In the genomic region with DNA sequence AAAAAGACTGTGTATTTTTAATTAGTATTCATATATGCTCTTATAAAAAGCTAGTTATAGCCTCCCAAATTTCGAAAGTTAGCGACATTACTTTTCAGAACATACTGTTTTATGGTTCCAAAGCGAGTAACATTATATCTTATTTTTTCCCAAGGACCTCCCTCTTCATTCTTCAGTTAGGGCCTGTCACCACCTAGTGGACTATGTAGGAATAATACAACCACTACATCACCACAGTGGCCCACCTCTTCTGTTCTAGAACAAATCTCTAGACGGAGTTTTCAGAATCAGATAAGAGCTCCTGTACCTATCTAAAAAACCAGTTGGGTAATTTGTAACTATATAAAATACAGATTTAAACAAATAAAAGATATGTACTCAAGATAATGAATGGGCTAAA, we compare ENCODE assay signal across 8 mouse cellular contexts.
A peak's percentile ranks its signal among the peaks of the same experiment; 100 is the strongest.
DNase-seq lines count a peak whose midpoint lies in the region; ATAC-seq and TF ChIP-seq lines count a peak whose summit lies in the region.

No protein-coding gene starts in this region.

- peaks cover 2% of the 10 kb centered on the region; the same call in 1 of the 2 replicates for H3K36me3 ChIP-seq in embryonic facial prominence, embryonic 11.5 days (replicated peaks; ENCODE audit: control insufficient read depth, insufficient read depth, low read depth, low read length)
- H3K36me3 ChIP-seq in embryonic facial prominence, embryonic 10.5 days (replicated peaks), result peaks cover 79% of the 10 kb centered on the region
- peaks cover 44% of the 10 kb centered on the region for H3K36me3 ChIP-seq in limb, embryonic 14.5 days (ENCODE audit: control insufficient read depth, insufficient read depth, low read length)
- peaks cover 79% of the 10 kb centered on the region for H3K36me3 ChIP-seq in limb, embryonic 10.5 days
- no peaks in the 10 kb centered on the region for H3K36me3 ChIP-seq in forebrain, embryonic 16.5 days (ENCODE audit: control insufficient read depth, insufficient read depth)

- DNase-seq in embryonic facial prominence, embryonic 11.5 days (ENCODE audit: low spot score), result peak; percentile 58
- no peak for DNase-seq in embryonic facial prominence, embryonic 10.5 days (ENCODE audit: low spot score)
- peak; percentile 56 for DNase-seq in limb, embryonic 14.5 days (ENCODE audit: low spot score)
- DNase-seq in limb, embryonic 10.5 days (ENCODE audit: low spot score), result no peak
- peak; percentile 7 for DNase-seq in MEL-GATA-1-ER (ENCODE audit: extremely low read depth, low read depth)
- peak; percentile 61 for DNase-seq in lung, postnatal 36 days
- no peak for DNase-seq in urinary bladder, adult 2 months (ENCODE audit: low spot score)

- H3K9me3 ChIP-seq in embryonic facial prominence, embryonic 11.5 days (replicated peaks; ENCODE audit: control insufficient read depth, low read length), result no peaks in the 10 kb centered on the region
- H3K9me3 ChIP-seq in embryonic facial prominence, embryonic 10.5 days, result no peaks in the 10 kb centered on the region
- no peaks in the 10 kb centered on the region for H3K9me3 ChIP-seq in limb, embryonic 14.5 days (ENCODE audit: control insufficient read depth, low read length)
- H3K9me3 ChIP-seq in limb, embryonic 10.5 days (replicated peaks), result no peaks in the 10 kb centered on the region
- no peaks in the 10 kb centered on the region for H3K9me3 ChIP-seq in forebrain, embryonic 16.5 days (ENCODE audit: control insufficient read depth, low read length)

- no peak overlapping the region for H3K4me3 ChIP-seq in embryonic facial prominence, embryonic 11.5 days (ENCODE audit: low read depth, low read length)
- H3K4me3 ChIP-seq in embryonic facial prominence, embryonic 10.5 days, result no peak overlapping the region
- H3K4me3 ChIP-seq in limb, embryonic 14.5 days (replicated peaks; ENCODE audit: low read length), result no peak overlapping the region
- H3K4me3 ChIP-seq in limb, embryonic 10.5 days, result no peak overlapping the region
- no peak overlapping the region for H3K4me3 ChIP-seq in forebrain, embryonic 16.5 days (replicated peaks; ENCODE audit: low read length)

- H3K9ac ChIP-seq in embryonic facial prominence, embryonic 11.5 days (replicated peaks; ENCODE audit: low read length), result no peak overlapping the region
- no peak overlapping the region for H3K9ac ChIP-seq in limb, embryonic 14.5 days (ENCODE audit: low read depth, low read length, severe bottlenecking)
- no peak overlapping the region for H3K9ac ChIP-seq in forebrain, embryonic 16.5 days (replicated peaks; ENCODE audit: low read depth, low read length)

- H3K4me2 ChIP-seq in embryonic facial prominence, embryonic 11.5 days (ENCODE audit: low read depth, low read length), result no peak overlapping the region
- no peak overlapping the region for H3K4me2 ChIP-seq in limb, embryonic 14.5 days (replicated peaks; ENCODE audit: low read depth, low read length, severe bottlenecking)
- no peak overlapping the region for H3K4me2 ChIP-seq in forebrain, embryonic 16.5 days (ENCODE audit: low read length)

- no peak for ATAC-seq in embryonic facial prominence, embryonic 11.5 days (replicated peaks; ENCODE audit: insufficient number of reproducible peaks, low FRiP score, low TSS enrichment, low read depth)
- ATAC-seq in limb, embryonic 14.5 days (ENCODE audit: low FRiP score, low read depth), result no peak
- ATAC-seq in forebrain, embryonic 16.5 days, result peak; percentile 75

- 62% methylated on average over 4 of the region's 4 CpGs for WGBS in embryonic facial prominence, embryonic 11.5 days
- 61% methylated on average over 4 of the region's 4 CpGs for WGBS in embryonic facial prominence, embryonic 10.5 days
- 39% methylated on average over 4 of the region's 4 CpGs for WGBS in limb, embryonic 14.5 days
- WGBS in limb, embryonic 10.5 days, result 54% methylated on average over 4 of the region's 4 CpGs
- 53% methylated on average over 4 of the region's 4 CpGs for WGBS in forebrain, embryonic 16.5 days

- no peak for TF ChIP-seq POLR2A in limb, embryonic 14.5 days (IDR thresholded peaks at IDR 0.05; ENCODE audit: borderline replicate concordance, extremely low read depth, insufficient read depth, insufficient read length)

- H3K27me3 ChIP-seq in embryonic facial prominence, embryonic 11.5 days (ENCODE audit: control insufficient read depth, insufficient read depth, low read length), result no peaks in the 10 kb centered on the region
- H3K27me3 ChIP-seq in embryonic facial prominence, embryonic 10.5 days (replicated peaks; ENCODE audit: low read depth, poor library complexity, severe bottlenecking), result no peaks in the 10 kb centered on the region
- H3K27me3 ChIP-seq in limb, embryonic 14.5 days (ENCODE audit: control insufficient read depth, insufficient read depth, low read length), result no peaks in the 10 kb centered on the region
- no peaks in the 10 kb centered on the region for H3K27me3 ChIP-seq in limb, embryonic 10.5 days (ENCODE audit: low read depth, poor library complexity, severe bottlenecking)
- no peaks in the 10 kb centered on the region for H3K27me3 ChIP-seq in forebrain, embryonic 16.5 days (replicated peaks; ENCODE audit: control insufficient read depth, insufficient read depth, low read length)

- H3K27ac ChIP-seq in embryonic facial prominence, embryonic 11.5 days (replicated peaks; ENCODE audit: low read depth, low read length), result no peak overlapping the region
- H3K27ac ChIP-seq in embryonic facial prominence, embryonic 10.5 days (replicated peaks), result no peak overlapping the region
- no peak overlapping the region for H3K27ac ChIP-seq in limb, embryonic 14.5 days (replicated peaks; ENCODE audit: low read depth, low read length)
- no peak overlapping the region for H3K27ac ChIP-seq in limb, embryonic 10.5 days
- no peak overlapping the region for H3K27ac ChIP-seq in forebrain, embryonic 16.5 days (ENCODE audit: low read length)

- H3K4me1 ChIP-seq in embryonic facial prominence, embryonic 11.5 days (ENCODE audit: control insufficient read depth, insufficient read depth, low read length), result no peaks in the 10 kb centered on the region
- no peaks in the 10 kb centered on the region for H3K4me1 ChIP-seq in embryonic facial prominence, embryonic 10.5 days
- H3K4me1 ChIP-seq in limb, embryonic 14.5 days (ENCODE audit: control insufficient read depth, insufficient read depth, low read length), result no peaks in the 10 kb centered on the region
- H3K4me1 ChIP-seq in limb, embryonic 10.5 days, result no peaks in the 10 kb centered on the region
- no peaks in the 10 kb centered on the region for H3K4me1 ChIP-seq in forebrain, embryonic 16.5 days (replicated peaks; ENCODE audit: control insufficient read depth, insufficient read depth, low read length)

Comparison
In these comparisons a context has a peak if more than half of its experiments do, and no peak if none do; other contexts are left out.
1. DNase-seq: peak in embryonic facial prominence, embryonic 11.5 days (single experiment), limb, embryonic 14.5 days (single experiment), MEL-GATA-1-ER (single experiment) and lung, postnatal 36 days (single experiment); none in embryonic facial prominence, embryonic 10.5 days (single experiment), limb, embryonic 10.5 days (single experiment) and urinary bladder, adult 2 months (single experiment).